Mouse (Mus musculus) cortical plate, adult 2 months (tissue): ENCODE data around the gene Psmb3.

ENCODE experiments used
- CTCF ChIP-seq: fragments of 200-500 bp; IDR thresholded peaks from 2 replicates; pipeline ENCODE4 v1.5.1; 2011; ENCODE audit warnings: mild to moderate bottlenecking, control low read depth, low read length; ENCODE audit not compliant: insufficient read depth; ENCODE audit errors: extremely low read depth
- POLR2A ChIP-seq: fragments of 200-500 bp; IDR thresholded peaks from 2 replicates; pipeline ENCODE4 v1.6.1; 2011; ENCODE audit warnings: mild to moderate bottlenecking, low read length, control low read depth; ENCODE audit not compliant: insufficient read depth; ENCODE audit errors: extremely low read depth

- no peak for TF ChIP-seq CTCF
- no peak for TF ChIP-seq POLR2A
Measured at GRCm38 (mm10) chr11:97701581-97702392, 1.4 kb upstream of the Psmb3 start.
